Mouse (Mus musculus): Measurements from ENCODE around the gene Thada.

Thada gene

DNA sequence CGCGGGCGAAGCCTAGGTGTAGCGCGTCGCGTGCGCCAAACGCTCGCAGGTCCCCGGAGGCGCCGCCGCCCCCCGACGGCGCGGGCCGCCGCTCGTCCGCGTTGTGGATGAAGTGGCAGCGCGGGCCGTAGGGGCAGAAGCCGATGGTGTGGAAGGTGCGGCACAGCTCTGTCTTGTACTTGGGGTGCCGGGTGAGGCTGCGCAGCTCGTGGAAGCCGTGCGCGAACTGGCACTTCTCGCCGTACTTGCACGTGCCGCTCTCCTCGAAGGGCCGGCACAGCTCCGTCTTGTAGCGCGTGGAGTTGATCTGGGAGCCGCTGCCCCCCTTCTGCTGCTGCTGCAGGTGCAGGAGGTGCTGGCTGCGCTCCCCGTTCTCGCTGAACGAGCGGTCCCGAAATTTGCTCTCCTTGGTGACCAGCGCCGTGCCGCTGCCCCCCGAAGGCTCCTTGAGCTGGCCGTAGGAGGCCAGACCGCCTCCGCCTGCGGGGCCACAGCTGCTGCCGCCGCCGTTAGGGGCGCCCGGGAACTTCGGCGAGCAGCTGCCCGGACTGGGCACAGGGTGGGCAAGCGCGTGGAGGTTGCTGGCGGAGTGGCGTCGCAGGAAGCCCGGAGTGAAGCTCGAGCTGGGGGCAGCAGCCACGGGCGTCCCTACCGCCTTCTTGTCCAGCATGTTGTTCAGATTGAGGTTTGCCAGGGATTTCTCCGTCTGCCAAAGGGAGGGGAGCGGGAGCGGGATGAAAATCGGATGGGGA lies 279.4 kb downstream of the Thada start:
- DNase-seq (ENCODE audit: low spot score): peak; percentile 74

DNA sequence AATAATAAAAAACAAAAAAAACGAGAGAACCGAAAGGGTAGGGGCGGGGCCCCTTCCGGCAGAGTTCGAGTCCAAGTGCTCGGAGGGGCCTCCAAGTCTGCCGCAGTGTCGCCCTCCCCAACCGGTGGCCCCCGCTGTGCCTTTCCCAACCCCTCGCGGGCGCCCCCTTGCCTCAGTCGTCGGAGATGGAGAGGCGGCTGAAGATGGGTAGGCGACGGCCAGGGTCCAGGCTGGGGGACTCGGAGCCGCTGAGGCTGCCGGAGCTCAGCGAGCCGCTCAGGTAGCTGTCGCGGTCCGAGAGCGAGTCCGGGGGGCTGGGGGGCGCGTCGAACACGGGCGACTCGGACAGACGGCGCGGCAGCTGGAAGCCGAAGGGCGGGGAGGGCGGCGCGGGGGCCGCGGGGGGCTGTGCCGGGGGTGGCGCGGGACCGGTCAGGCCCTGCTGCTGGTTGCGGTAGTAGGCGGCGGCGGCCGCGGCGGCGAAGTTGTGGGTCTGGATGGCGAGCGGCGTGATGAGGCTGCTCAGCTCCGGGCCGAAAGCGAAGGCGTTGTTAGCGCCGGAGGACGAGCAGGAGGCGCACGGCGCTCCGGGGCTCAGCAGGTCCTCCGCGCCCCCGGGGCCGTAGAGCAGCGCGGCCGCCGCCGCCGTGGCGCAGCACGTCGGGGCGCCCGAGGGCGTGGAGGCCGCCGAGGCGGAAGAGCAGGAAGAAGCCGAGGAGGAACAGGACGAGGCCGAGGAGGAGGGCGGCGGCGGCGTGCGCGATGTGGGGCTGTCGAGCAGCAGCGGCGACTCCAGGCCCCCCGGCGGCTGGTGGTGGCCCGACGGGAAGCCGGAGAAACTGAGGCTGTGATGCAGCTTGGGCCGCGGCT lies 280.2 kb downstream of the Thada start:
- DNase-seq (ENCODE audit: low spot score): peak; percentile 78

DNA sequence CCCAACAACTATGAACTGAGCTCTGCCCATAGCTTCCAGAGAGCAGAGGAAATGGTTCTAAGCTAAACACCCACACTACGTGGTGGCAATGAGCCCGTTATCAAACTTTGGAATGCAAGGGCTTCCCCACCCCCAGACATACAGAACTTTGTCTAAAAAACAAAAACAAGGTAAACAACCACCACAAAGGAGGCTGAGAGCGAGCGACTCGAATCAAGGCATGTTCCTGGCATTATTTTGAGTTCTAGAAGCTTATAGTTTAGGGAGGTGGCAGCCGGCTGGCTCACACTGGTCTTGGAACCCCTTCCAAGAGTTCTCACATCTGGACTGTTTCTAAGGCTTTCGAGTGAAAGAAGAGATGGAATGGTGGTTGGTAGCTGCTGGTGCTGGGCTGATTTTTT lies 281.0 kb downstream of the Thada start:
- DNase-seq (ENCODE audit: low spot score): peak; percentile 62

DNA sequence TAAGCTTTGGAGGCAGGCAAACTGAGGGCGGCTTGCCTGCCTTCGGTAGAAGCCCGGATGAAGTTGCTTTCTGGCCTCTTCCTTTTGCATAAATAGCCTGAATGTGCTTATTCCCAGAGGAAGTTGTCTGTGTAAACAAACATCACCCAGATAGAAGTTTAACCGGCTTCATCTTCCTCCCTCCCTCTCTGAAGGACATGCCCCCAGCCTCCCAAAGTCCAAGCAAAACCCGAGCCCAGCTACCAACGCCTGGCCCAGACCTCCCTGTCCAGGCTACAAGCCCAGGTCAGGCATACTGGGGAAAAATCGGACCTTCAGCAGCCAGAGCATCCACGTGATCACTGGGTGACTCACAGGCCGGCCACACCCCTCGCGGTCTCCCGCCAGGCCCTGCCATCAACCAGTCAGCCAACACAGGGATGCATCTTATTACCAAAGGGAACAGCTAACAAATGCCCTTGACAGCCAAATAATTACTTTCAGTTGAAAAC lies 282.7 kb downstream of the Thada start:
- peak; percentile 66 for DNase-seq (ENCODE audit: low spot score)

DNA sequence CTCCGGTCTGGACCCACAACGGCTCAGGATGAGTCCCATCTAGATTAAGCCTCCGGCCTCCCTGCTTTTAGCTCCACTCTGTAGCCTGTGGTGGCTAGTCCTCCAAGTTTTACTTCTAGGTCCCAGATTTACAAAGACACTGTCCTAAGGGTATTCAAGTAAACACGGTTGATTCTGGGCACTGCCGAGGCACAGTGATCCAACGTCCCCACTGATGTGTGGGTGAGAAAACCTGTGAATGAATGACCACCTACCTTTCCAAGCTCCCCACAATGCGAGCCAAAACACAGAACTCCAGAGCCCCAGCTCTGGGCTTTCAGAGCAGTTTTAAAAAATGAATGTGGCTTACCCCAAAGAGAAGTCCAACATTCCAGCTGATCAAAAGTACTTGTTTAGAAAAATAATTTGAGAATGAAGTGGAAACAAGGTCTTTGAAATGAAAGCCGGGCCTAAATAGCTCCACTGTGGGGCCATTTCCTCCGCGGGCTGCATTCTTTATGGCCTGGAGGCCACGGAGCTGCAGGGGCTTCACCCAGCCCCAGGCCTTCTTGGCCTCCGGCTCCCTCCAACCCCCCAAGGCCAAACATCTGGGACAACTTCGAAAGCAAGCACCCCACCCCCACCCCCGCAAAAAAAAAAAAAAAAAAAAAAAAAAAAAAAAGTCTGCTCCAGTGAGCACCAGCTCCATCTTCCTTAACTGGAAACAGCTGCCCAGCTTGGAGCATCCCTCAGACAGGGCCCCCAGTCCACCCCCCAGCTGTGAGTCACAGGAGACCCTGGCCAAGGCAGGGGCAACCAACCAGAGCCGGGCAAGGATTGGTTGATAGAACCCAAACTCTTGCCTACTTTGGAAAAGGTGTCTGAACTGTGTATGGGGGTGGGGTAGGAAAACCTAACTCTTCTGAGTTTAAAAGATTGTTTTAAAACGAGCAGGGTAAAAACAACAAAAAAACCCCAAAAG lies 283.4 kb downstream of the Thada start:
- DNase-seq (ENCODE audit: low spot score): peak; percentile 41

DNA sequence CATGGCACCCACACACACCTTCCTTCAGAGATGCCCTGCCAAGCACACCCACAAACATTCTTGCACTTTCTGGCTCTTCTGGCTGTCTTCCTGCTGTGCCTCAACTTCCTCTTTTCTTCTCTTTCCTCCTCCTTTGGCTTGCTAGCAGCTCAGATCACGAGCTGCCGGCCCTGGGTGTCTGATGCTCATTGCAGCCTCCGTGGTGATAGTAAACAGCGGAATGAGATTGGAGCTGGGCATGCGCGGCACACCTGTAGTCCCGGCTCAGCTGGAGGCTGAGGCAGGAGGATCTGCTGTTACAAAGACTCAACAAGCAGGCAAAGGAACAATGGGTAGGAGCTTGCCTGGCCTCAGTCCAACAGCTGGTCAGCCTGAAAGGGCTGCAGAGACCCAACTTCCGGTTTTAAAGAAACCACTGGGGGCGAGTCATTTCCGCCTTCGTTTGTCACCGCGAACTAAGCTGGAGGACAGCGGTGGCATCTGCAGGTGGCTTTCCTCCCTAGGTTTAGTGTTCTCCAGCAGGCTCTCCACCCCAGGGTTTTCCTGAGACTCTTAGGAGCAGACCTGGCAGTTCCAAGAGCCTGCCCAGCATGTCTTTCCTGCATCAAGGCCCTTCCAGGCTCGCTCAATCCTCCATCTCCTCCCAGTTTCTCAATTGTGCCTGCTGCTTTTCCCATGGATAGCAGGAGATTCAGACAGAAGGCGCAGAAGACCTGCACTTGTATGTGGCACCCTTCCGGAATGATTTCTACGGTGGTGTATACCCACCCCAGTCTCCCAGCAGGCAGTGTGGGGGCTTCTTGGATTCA lies 284.3 kb downstream of the Thada start:
- DNase-seq (ENCODE audit: low spot score): peak; percentile 78

DNA sequence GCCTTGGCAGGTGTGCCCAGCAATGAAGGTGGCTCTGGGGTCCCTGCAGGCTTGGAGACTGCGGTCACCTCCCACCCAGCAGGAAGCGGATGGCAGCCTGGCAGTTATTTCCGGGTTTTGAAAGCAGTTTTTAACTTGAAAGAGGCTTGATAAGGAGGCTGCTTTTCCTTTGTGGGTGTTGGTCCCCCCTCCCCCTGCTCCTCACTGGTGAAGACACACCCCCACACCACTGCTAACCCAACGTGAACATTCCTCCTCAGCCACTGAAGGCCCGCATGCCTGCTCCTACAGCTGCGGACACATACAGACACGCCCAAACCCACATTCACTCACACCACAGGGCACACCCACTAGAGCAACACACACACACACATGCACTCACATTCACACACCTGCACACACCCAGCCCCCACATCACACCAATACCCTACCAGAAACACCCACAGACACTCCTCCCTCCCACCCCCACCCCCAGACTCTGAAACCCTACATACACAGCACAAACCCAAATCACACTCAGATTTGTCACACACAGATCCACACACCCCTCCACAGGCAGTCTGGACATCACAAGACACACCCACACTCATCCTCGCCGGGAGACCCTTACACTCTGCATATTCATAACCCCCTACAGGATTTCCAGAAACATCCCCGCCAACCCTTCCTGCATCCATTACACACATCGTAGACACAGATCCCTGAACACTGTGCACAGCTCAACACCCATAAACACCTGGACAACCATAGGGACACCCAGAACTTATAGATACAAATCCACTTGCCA lies 285.1 kb downstream of the Thada start:
- DNase-seq (ENCODE audit: low spot score): peak; percentile 92

DNA sequence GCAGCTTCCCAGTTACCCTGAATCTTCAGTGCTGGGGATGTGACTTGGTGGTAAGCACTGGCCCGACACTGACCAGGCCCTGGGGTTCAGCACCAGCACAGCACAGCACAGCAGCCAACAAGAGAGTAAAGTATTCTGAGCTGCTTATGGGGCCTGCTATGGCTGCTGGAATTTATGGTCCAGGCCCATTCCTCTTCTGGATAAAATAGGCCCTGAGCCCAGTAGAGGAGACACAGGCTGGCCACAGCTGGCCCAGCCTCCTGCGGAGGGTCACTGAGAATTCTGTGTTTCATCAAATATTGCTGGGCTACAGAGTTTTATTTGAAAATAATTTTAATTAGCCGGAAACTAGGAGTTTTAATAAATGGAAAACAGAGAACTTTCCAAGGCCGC lies 286.0 kb downstream of the Thada start:
- no peak for DNase-seq (ENCODE audit: low spot score)

DNA sequence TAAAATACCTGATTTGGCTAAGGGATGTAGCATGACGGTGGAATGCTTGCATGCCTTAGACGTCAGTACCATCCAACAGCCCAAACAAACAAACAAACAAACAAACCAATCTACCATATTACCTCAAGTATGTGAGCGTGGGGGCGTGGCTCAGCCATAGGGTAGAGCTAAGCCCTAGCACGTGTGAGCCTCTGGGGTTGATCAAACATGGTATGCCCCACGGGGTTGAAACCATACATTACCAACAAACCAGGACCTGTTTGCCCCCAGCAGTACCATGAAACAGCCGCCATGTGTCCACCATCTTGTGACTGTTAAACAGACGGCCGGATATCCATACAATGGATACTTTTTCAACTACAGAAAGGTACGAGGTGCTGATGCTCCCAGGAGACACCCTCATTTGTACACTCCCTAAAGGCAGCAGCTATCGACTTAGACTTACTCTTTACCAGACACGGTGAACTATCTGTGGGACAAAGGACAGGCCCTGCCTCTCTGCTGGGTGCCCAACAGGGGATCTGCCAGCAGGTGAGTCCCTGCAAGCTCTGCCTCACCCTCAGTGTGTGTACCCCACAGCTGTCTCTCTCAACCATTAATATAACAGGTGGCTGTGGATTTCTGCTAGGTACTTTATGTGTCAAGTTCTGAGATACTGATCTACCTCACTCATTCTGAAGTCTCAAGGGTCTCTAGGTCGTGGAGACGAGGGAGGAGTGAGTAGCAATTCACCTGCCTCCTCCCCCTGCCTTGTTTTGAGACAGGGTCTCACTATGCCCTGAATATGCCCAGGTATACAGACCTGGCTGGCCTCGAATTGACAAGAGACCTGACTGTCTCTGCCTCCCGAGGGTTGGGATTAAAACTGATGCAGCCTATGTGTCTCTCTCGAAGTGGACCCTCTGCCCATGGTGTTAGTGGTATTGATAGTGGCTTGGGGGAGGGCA lies 286.7 kb downstream of the Thada start:
- DNase-seq (ENCODE audit: low spot score): no peak

DNA sequence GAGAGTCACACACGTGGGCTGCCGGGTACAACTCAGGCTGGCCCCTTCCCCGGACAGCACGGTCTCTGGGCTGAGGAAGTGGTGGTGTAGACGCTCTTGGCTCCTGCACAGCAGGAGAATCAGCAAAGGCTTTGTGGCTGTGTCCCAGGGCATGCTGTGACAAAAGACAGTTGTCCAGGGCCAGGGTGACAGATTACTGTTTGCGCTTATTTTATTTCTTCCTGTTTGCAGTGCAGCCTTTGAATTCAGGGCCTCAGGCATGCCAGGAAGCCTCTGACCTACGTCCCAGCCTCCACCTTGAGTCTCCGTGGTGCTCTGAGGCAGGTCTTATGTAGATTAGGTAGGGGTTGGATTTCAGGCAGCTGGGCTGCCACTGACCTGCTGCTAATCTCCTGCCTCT lies 288.5 kb downstream of the Thada start:
- DNase-seq (ENCODE audit: low spot score): no peak

DNA sequence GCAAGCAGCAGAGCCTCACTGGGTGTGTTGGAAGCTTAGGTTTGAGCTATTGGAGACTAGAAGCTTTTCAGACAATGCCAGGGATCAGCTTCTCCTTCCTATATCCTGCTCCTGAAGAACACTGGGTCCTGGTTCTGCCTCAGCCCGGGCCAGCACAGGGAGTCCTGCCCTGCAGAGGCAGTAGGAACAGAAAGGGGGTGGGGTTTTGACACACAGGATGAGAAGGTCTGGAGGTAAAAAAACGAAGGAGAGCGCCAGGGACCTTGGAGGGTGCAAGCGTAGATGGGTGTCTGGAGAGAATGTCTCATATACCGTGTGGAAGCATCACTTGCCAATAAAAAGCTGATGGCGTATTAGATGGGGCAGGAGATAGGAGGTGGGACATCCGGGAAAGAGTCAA lies 289.6 kb downstream of the Thada start:
- no peak for DNase-seq (ENCODE audit: low spot score)

DNA sequence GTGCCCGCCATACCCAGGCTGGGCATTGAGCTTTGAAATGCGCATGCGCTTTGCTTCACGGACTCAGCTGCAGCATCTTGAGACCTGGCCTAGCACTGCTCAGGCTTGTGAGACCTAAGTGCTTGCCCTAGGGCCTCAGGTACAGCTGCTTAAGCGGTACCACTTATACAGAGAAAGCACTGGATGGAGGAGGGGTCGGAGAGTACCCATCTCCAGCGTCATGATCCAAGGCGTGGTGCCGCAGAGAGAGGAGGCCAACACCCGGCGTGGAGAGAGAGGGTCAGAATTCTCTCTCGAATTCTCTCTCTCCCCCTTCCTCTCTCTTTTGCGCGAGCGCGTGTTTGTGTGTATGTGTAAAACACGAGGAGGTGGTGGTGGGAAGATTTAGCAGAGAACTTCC lies 290.8 kb downstream of the Thada start:
- DNase-seq (ENCODE audit: low spot score): no peak

DNA sequence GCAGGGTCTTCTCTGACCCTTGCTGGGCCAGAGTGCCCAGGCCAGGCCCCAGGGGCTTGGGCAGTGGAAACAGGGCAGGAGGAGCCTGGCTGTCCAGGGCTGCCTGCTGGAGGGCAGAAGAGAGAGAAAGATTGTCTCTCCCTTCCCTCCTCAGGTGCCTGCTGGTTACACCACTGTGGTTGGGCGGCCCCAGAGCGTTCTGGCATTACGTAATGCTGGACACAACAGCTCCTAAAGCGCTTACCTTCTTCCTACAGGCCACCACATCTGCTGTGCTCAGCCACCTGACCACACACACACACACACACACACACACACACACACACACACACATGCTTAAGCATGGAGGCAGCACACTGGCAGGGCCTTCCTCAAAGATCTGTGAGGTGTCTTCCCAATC lies 298.6 kb downstream of the Thada start:
- DNase-seq (ENCODE audit: low spot score): no peak

DNA sequence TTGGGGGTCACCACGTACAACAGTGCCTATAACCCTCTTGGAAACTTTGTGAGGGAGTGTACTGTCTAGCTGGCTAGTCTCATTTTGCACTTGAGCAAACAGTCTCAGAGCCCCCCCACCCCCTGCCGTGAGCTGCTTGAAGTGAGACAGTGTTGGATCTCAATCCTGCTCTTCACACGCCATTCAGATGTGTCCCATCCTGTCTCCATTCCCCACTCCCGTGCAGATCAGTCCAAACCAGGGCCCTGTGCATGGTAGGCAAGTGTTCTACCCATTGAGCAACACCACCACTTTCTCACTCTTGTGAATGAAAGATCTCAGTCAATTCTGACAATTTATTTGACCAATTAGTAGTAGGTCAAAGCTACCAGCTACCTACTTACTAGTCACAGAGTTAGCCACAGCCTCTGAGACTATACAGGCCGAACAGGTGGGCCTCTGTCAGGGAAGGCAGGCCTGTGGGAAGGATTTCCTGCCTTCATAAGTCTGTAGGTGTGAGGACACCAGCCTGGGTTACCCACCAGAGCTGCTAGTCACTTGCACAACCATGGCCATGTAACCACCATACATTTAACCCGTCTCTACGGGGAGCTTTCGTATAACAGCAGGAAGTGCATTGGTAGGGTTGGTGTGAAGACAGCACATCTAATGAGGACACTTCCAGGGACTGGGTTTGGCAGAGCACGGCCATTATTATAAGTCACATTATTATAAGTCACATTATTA lies 299.7 kb downstream of the Thada start:
- DNase-seq (ENCODE audit: low spot score): peak; percentile 63

DNA sequence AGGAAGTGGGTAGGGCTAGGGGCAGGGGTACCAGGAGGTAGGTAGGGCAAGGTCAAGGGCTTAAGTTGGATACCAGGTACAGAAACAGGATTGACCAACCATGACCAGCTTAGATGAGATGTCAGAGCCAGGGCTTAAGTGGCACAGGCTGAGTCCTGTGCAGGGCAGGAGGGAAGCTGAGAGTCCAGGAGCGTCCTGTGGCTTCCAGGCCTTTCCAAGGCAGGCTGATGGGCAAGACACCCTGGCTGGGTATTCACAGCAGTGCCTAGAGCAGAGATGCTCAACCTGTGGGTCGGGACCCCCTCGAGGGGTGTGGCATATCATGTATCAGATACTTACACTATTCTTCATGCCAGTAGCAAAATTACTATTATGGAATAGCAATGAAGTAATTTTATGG lies 300.3 kb downstream of the Thada start:
- DNase-seq (ENCODE audit: low spot score): no peak

DNA sequence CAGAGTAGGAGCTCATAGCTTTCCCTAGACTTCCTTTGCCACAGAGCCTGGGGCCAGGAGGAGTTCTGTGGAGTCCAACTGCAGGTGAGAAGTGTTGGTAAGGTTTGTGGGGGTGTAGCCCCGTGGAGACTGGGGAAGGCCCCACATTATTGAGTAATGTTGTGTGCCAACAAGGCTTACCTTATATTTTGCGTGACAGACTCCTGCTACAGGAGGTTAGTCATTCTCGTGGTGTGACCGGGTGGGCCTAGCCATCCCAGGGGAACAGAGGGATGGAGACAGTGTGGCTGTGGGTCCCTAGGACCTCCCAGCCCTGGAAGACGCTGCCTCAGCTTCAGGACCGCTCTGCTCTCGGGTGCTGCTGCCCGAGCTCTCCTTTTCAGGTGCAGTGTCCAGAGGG lies 301.9 kb downstream of the Thada start:
- no peak for DNase-seq (ENCODE audit: low spot score)

DNA sequence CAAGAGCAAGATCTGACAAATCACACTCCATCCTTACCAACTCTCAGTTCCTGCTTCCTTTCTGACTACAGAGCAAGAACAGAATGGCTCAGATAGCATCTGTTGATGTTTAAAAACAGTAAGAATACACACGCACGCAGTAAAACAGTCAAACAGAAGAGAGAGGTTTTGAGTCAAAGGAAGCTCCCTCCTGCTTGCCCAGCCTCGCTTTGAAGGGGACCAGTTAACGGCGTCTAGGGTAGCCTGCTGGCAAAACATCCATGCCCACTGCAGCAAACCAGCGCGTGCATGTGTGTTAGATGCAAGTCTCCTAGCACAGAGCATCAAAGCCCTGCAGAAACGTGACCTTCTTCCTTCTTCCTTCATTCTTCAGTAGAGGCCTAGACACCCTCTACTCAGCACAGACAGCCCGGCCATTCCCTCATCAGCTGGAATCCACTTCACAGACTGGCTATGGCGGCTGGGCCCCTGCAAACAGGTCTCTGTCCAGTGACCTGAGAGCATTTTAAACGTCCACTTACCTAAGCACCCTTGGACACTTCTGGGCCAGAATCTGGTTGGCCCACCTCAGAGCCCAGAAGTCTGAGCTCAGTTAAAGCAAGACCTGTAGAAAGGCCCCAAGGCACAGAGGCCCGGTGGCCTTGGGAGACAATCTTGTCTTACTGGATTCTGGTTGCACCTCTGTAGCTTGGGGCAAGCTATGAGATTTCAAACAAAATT lies 302.8 kb downstream of the Thada start:
- peak; percentile 75 for DNase-seq (ENCODE audit: low spot score)

DNA sequence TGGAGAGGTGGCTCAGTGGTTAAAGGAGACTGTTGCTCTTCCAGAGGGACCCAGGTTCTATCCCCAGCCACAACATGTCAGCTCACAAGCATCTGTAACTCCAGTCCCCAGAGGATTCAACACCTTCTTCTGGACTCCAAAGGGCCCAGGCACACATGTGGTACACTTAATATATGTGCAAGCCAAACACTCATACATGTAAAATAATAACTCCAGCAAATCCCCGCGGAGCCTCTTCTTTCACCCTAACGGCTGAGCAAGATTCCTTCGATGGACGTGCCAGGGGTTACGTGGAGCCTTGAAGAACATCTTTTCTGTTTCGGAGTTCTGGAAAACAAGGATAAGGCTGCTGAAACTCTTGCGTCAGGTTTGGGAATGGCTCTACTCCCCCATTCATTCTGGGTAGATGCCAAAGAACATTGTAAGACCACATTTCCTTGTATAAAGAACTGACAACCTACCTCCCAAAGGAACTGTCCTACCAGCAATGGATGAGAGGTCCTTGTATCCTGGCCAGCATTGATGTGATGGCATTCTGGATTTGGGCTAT lies 303.7 kb downstream of the Thada start:
- DNase-seq (ENCODE audit: low spot score): no peak

Data from T-cell, adult 2 months (primary cell).